Mouse (Mus musculus) limb, embryonic 11.5 days (tissue): Measurements from ENCODE around the gene Yjefn3. TPM values are rescaled to one million over a fixed set of nuclear protein-coding genes. Genes with fewer than 3 reads are reported as not detected.
A peak's percentile ranks its signal among the peaks of the same experiment; 100 is the strongest.

ENCODE experiments used
- ATAC-seq: fragments of 200-750 bp; cut with Nextera tagmentation; 2 replicates; pipeline ENCODE4 v1.8.0; 2017; ENCODE audit warnings: low read depth; ENCODE audit not compliant: insufficient number of reproducible peaks, low FRiP score, low TSS enrichment
- DNase-seq: peaks from one replicate; pipeline ENCODE4 v3.0.0-alpha.2; 2015; ENCODE audit warnings: low spot score
- H3K27ac ChIP-seq: fragments of 300-500 bp; sonication (generic); replicated peaks from 2 replicates; pipeline ENCODE4 v1.5.1; 2014; ENCODE audit warnings: low read depth, mild to moderate bottlenecking, low read length
- H3K27me3 ChIP-seq: fragments of 300-500 bp; sonication (generic); 2 replicates; pipeline ENCODE4 v1.6.1; 2014; ENCODE audit warnings: mild to moderate bottlenecking, low read length, mixed read lengths; ENCODE audit not compliant: control insufficient read depth, insufficient read depth
- H3K36me3 ChIP-seq: fragments of 300-500 bp; sonication (generic); 2 replicates; pipeline ENCODE4 v1.6.1; 2014; ENCODE audit warnings: mild to moderate bottlenecking, low read length, moderate library complexity, mixed read lengths; ENCODE audit not compliant: control insufficient read depth, insufficient read depth
- H3K4me1 ChIP-seq: fragments of 300-500 bp; sonication (generic); 2 replicates; pipeline ENCODE4 v1.6.1; 2014; ENCODE audit warnings: low read length, mixed read lengths; ENCODE audit not compliant: control insufficient read depth, insufficient read depth
- H3K4me2 ChIP-seq: fragments of 300-500 bp; sonication (generic); 2 replicates; pipeline ENCODE4 v1.6.1; 2014; ENCODE audit warnings: low read depth, mild to moderate bottlenecking, moderate library complexity; ENCODE audit not compliant: severe bottlenecking
- H3K4me3 ChIP-seq: fragments of 300-500 bp; sonication (generic); 2 replicates; pipeline ENCODE4 v1.5.1; 2014; ENCODE audit warnings: low read depth, low read length
- H3K9ac ChIP-seq: fragments of 300-500 bp; sonication (generic); 2 replicates; pipeline ENCODE4 v1.6.1; 2014; ENCODE audit warnings: mild to moderate bottlenecking, low read length
- H3K9me3 ChIP-seq: fragments of 300-500 bp; sonication (generic); 2 replicates; pipeline ENCODE4 v1.6.1; 2016; ENCODE audit warnings: low read length; ENCODE audit not compliant: control insufficient read depth
- WGBS: fragments of 180-500 bp; shearing (Covaris S2); extraction: QIAGEN DNeasy Blood & Tissue Kit; methylation state at CpG from one replicate; pipeline ENCODE4 v1.1.7; 2014; 5-methylcytosine and 5-hydroxymethylcytosine counted together
- polyA plus RNA-seq: library from polyadenylated mRNA; unstranded; fragments of >200 nt; fragmentation: Nextera tagmentation; extraction: Ambion mirVana; gene quantifications from 2 replicates; pipeline ENCODE4 v1.2.1, GENCODE M21; 2014

The Yjefn3 gene
- polyA plus RNA-seq, 1 experiment from 2014 or later, result 2.5 TPM

DNA sequence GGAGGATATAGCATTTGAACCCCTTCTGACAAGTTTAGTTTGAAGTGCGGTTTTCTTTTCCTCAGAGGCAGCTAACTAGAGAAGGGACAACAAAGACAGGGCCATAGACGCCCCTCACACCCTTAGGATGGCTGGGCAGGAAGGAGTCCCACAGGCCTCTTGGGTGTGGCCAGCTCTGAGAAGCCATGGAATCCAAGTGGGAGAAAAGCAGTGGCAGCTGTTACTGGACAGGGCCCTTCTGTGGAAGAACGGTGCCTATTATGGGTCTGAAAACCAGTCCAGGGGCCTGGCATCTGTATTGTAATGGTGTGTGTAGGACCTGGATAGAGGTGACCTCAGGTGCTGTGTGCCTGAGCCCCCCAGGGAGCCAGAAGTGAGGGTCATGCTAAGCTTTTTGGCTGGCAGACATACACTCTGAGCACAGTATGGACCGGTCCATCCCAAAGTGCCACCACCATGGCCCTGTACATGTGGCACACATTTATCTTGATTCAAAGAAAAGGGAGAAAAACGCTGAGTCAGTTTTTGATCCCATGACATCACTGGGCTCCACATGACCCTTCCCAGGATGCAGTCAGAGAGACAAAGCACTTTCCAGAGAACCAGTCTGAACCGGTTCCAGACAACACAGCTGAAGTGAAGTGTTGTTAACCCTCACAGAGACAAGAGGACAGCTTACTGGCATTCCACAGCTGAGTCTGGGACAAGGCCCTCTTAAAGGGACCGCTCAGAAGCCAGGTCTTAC, 33.7 kb upstream of the Yjefn3 start:
- 79% methylated on average over 7 of the region's 7 CpGs for WGBS
- no peaks in the 10 kb centered on the region for H3K27me3 ChIP-seq
- no peak overlapping the region for H3K4me3 ChIP-seq
- no peak overlapping the region for H3K9ac ChIP-seq
- ATAC-seq, result 0 out of 2 replicates have a peak, but pooled peaks have one; percentile 22
- peaks cover 12% of the 10 kb centered on the region for H3K4me1 ChIP-seq
- no peaks in the 10 kb centered on the region for H3K9me3 ChIP-seq
- H3K27ac ChIP-seq, result no peak overlapping the region
- peaks cover 2% of the 10 kb centered on the region; the same call in 1 of the 2 replicates for H3K36me3 ChIP-seq
- no peak overlapping the region for H3K4me2 ChIP-seq
- DNase-seq, result no peak

DNA sequence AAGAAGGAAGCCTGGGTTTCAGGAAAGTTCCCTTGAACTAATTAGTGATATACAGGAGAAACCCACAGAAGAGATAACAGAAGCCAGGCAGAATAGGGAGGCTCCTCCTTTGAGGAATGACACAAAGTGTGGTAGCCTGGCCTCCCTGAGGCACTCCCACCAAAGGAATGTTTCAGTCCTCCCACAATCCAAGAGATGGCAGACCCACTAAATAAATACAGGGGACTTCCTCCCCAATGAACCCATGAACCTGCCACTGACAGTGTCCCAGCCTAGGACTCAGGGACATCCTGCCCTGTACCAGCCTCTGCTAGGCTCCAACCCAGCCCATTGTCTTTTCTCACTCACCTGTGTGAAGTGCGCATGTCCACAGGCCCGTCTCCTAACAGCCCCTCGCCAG, 32.9 kb upstream of the Yjefn3 start:
- DNase-seq (no peak), ATAC-seq (no peak)
- no peak overlapping the region for H3K4me2 ChIP-seq
- H3K27ac ChIP-seq, result no peak overlapping the region
- peaks cover 2% of the 10 kb centered on the region; the same call in 1 of the 2 replicates for H3K36me3 ChIP-seq
- H3K9ac ChIP-seq, result no peak overlapping the region
- whole genome bisulfite sequencing, result 95% methylated on average over 3 of the region's 3 CpGs
- no peaks in the 10 kb centered on the region for H3K9me3 ChIP-seq
- peaks cover 12% of the 10 kb centered on the region for H3K4me1 ChIP-seq
- H3K4me3 ChIP-seq, result no peak overlapping the region
- no peaks in the 10 kb centered on the region for H3K27me3 ChIP-seq

DNA sequence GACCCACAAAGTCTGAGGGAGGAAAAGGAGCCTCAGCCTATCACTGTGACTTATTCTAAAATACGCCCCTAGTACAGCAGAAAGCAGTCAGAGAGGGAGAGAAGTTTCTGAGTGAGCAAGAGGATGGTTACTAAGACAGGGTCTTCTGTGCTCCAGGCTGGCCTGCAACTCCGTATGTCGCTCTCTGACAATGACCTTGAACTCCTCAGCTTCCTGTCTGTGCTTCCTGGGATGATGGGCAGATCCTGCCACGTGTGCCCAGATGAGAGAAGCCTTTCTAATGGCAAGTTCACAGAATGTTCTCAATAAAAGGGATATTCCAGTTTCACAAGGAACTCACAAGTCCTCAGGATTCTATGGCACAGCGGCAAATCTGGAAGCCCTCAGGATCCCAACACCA, 32.1 kb upstream of the Yjefn3 start:
- WGBS, result 89% methylated on average over 5 of the region's 5 CpGs

DNA sequence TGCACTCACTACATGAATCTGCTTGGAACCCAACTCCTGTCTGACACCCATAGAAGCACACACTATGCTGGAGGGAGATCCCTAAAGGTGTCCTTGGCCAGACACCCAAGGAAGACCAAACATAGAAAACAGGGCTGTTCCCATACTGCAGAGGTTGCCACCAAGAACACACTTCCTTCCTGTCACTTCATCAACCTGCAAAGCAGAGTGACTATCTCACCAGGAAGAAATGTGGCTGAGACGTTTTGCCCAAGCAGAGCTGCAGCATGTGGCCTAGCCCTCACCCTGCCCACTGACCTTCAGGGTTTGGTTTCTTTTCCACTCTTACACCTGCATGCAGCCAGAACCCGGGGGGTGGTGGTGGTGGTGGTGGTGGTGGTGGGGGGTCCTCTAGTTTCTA, 31.3 kb upstream of the Yjefn3 start:
- Histone ChIP-seq H3K27me3 (no peaks in the 10 kb centered on the region), H3K4me1 (no peaks in the 10 kb centered on the region), H3K36me3 (peaks cover 2% of the 10 kb centered on the region; the same call in 1 of the 2 replicates), H3K27ac (no peak overlapping the region), H3K9me3 (no peaks in the 10 kb centered on the region), H3K9ac (no peak overlapping the region), H3K4me3 (no peak overlapping the region), H3K4me2 (no peak overlapping the region)
- WGBS, result 61% methylated on average over 2 of the region's 2 CpGs
- ATAC-seq (no peak), DNase-seq (no peak)

More for the DNA sequence above, 32.1 kb upstream of the Yjefn3 start:
- Histone ChIP-seq H3K27me3 (no peaks in the 10 kb centered on the region), H3K27ac (no peak overlapping the region), H3K4me2 (no peak overlapping the region), H3K9ac (no peak overlapping the region), H3K4me1 (peaks cover 4% of the 10 kb centered on the region), H3K4me3 (no peak overlapping the region), H3K9me3 (no peaks in the 10 kb centered on the region), H3K36me3 (peaks cover 2% of the 10 kb centered on the region; the same call in 1 of the 2 replicates)
- DNase-seq (no peak), ATAC-seq (no peak)

DNA sequence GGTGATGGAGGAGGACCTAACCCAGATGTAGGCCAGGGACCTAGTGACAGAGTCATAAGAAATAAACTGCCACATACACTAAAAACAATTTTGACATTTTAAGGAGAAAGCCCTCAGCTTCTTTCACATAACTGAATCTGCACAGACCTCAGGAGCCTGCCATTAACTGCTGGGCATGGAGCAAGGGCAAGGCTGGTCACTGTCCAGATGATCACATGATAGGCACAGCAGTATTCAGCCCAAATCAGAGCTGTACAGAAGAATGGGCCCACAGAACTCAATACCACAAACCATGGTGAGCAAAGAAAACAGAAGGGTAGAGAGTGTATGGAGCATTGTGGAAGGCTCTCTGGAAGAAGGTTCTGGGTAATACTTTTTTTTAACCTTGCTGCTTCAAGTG, 24.4 kb upstream of the Yjefn3 start:
- no peaks in the 10 kb centered on the region for H3K9me3 ChIP-seq
- no peak overlapping the region for H3K9ac ChIP-seq
- H3K27me3 ChIP-seq, result no peaks in the 10 kb centered on the region
- H3K4me1 ChIP-seq, result no peaks in the 10 kb centered on the region
- ATAC-seq (no peak), DNase-seq (no peak)
- no peaks in the 10 kb centered on the region; the same call in 1 of the 2 replicates for H3K36me3 ChIP-seq
- no peak overlapping the region for H3K4me3 ChIP-seq
- no peak overlapping the region for H3K4me2 ChIP-seq
- no peak overlapping the region for H3K27ac ChIP-seq

DNA sequence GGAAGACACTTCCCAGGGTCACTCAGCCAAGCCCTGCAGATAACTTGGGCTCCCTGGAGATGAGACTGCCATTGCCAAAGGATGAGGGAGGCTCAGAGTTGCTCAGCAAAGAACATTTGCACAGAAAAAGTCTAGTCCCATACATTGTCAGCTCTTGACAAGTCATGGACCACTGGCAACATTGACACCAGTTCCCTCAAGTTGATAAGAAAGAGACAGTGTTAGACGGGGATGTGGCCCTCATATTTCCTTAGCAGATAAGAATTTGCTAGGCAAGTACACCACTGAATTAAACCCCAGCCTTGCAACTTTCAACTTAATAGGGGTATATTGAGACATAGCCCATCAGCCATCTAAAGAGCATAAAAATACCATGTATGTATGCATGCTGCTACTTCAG, 21.5 kb upstream of the Yjefn3 start:
- H3K9ac ChIP-seq, result no peak overlapping the region
- WGBS, result 83% methylated on average over 1 of the region's 1 CpGs
- H3K36me3 ChIP-seq, result no peaks in the 10 kb centered on the region; the same call in 1 of the 2 replicates
- H3K4me2 ChIP-seq, result no peak overlapping the region
- no peaks in the 10 kb centered on the region for H3K9me3 ChIP-seq
- no peaks in the 10 kb centered on the region for H3K27me3 ChIP-seq
- H3K4me1 ChIP-seq, result peaks cover 8% of the 10 kb centered on the region; the same call in 1 of the 2 replicates
- ATAC-seq (no peak), DNase-seq (no peak)
- H3K4me3 ChIP-seq, result no peak overlapping the region
- no peak overlapping the region for H3K27ac ChIP-seq

DNA sequence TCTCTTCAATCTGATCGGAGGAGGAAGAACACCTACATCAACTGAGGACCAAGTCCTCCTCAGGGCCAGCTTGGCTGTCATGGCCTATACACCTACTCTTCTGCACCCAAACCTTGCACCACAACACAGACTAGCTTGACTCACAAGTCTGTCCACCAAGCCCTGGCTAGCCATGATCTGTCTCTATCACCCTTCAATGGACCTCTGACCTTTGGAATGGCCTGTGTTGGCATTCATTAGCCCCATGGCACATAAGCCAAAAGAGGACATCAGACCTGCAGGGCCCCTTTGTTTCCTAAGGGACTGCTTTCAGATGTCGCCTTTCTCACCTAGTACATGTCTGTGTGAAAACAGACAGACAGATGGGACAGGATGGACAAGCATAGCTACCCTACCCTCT, 18.6 kb upstream of the Yjefn3 start:
- no peak overlapping the region for H3K4me2 ChIP-seq
- peaks cover 8% of the 10 kb centered on the region; the same call in 1 of the 2 replicates for H3K4me1 ChIP-seq
- H3K9me3 ChIP-seq, result no peaks in the 10 kb centered on the region
- no peaks in the 10 kb centered on the region for H3K27me3 ChIP-seq
- no peak overlapping the region for H3K9ac ChIP-seq
- H3K4me3 ChIP-seq, result no peak overlapping the region
- ATAC-seq, result no peak
- WGBS, result 87% methylated on average over 2 of the region's 2 CpGs
- H3K27ac ChIP-seq, result no peak overlapping the region
- no peak for DNase-seq
- peaks cover 11% of the 10 kb centered on the region; the same call in 1 of the 2 replicates for H3K36me3 ChIP-seq

DNA sequence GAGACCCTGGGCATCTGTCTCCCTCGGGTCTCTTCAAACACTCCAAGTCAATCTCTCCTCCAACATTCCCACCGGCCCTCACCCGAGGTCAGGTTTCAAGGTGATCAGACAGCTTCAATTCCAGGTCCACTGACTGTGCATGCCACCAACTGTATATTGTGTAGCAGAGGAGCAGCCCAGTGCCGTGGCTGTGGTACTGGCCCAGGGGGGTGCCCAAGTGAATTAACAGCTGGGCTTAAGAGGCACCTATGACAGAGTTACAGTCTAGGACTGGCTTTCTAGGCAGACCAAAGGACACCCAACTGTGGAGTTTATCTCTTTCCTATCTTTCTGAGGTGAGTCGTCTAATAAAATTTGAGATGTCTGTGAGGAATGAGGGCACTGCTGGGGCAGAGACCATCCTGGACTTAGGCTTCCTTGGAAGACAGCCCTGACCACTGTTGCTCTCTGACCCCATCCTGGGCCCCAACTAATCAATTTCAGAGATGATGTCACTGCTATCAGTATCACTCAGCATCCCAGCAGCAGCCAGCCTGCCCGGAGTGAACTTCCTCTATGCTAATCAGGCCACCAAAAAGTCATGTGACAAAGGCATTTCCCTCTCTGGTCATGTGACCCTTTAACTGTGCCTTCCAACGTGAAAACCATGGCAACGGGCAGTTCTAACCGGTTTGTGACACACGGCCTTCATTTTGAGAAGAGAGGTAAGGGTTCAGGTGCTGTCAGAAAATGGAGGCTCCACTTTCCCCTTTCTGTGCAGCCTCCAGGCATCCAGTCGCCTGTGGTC, 17.6 kb upstream of the Yjefn3 start:
- Histone ChIP-seq H3K4me1 (peaks cover 8% of the 10 kb centered on the region; the same call in 1 of the 2 replicates), H3K36me3 (peaks cover 12% of the 10 kb centered on the region; the same call in 1 of the 2 replicates), H3K9me3 (no peaks in the 10 kb centered on the region), H3K27ac (no peak overlapping the region), H3K4me2 (no peak overlapping the region), H3K27me3 (no peaks in the 10 kb centered on the region), H3K4me3 (no peak overlapping the region), H3K9ac (peak overlapping the region; percentile 24; the same call in 1 of the 2 replicates)
- WGBS, result 50% methylated on average over 11 of the region's 11 CpGs
- ATAC-seq, result peak; percentile 36; the same call in 1 of the 2 replicates
- DNase-seq, result peak; percentile 67
